Mouse (Mus musculus): Measurements from ENCODE around the gene Glb1l2.
A peak's percentile ranks its signal among the peaks of the same experiment; 100 is the strongest.

Glb1l2 gene

DNA sequence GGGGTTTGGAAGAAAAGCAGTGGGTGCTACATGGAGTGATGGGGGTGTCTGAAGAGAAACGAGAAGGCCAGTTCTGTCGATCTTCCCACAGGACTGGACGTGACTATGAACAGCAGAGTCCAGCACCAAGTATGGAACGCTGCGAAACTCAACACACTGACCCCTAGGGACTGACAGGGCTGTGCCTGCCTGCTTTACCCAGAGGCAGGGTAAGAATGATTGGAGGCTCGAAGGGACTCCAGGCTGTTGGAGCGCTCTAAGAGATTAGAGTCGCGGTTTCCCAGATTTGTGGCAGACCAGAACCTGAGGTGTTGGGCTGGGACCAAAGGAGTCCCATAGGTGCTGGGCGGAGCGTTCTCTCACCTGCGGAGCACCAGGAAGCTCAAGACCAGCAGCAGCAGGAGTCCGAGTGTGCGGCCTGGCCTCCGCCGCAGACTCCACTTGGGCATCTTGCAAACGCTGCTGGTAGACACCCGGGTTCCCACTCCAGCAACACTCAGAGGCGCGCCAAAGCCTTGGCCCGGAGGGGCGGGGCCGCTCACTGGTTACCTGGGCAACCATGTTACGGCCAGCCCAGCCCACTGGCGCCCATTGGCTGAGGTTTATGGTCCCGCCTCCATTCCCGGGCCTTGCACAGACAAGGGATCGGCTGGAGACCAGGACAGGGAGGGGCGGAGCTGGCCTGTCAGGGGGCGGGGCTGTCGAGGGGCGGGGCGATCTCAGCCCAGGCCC, at the start of gene Glb1l2:
Gene Glb1l2, minus strand, starts transcription at position 534 of the 732 bp plus-strand sequence.
- peak; percentile 93 to 96 for DNase-seq (ENCODE audit: low spot score in 2 of 2)

DNA sequence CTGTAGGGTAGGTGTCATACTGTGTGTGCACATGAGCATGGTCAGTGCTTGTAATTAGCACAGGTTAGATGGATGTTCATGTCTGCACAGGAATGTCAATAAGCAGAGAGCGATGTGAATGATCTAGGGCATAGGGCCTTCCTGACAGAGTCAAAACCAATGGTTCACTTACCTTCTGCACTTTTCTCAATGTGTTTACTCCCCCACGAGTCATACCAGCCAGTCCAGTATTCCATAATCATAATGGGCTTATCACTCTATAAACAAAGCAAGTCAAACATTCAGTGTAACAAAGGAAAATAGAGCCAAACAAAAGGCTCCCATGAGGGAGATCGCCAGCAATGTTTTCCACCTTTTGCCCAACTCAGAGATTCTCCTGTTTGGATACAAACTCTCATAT, 24.8 kb upstream of the Glb1l2 start:
- DNase-seq (ENCODE audit: low spot score in 2 of 2): peak in 1 of 2 experiments; percentile 30

DNA sequence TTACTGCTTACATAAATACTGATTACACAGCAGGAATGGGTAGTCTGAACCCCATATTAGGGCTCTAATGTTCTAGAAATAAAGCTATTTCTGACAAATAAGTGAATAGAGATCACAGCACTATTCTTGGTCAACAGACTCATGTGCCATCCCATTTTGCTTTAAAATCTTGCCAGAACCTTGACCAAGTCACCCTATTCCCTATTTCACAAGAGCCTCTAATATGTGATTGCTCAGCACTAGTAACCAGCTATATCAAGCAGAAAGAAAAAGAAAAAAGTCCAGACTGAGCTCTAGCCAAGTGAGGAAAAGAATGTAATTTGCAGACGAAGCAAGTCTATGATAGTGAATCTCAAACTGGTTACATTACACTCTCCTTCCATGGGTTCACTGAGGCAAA, 13.7 kb upstream of the Glb1l2 start:
- DNase-seq (ENCODE audit: low spot score in 2 of 2): no peak

DNA sequence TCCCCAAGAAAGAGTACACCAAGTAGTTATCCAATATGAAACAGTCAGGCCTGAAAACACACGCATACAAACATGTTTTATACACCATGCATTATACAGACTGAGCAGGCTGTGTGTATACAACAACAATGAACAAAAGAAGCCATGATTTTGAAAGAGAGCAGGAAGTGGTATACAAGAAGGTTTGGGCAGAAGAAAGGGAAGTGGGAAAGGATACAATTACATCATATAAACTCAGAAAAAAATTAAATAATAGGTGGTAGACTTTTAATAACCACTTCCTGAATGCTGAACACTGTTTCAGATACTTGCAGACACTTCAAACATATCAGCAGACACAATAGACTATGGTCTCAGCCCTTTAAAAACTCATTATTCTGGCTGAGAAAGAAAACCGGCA, 2.5 kb upstream of the Glb1l2 start:
- DNase-seq (ENCODE audit: low spot score in 2 of 2): no peak

DNA sequence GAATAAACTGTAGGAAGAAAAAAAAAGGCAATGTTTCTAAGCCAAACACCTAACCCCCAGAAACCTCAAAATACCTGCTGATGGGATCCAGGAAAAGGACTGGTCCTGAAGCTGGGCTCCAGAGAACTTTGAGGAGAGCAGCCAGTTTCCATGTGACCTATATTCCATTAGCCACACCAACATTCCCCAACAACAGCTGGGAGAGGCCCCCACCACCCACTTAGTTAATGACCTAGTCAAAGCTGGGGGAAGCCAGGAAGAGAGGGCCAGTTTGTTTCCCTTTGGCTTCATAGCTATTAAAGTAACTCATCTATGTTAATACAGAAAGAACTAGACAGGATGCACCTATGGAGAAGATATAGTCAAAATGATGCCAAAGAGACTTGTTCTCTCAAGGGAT, 1.9 kb downstream of the Glb1l2 start:
- DNase-seq (ENCODE audit: low spot score in 2 of 2): no peak

DNA sequence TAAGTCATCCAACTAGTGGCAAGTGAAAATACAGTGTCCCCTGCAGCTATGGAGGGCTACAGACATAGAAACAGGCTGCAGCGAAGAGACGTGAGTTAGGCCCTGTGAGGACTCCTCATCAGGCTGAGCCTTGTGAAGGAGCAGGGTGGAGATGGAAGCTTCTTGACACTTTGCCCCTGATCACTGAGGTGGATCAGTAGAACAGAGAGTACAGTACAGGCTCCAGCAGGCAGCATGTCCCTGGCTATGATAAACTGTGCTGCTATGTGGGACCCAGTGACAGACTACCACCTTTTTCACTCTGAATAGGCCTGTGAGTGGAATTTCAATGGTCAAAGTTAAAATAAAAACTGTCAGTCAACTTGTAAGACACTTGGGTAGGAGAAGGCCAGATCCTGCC, 5.9 kb downstream of the Glb1l2 start:
- DNase-seq (ENCODE audit: low spot score in 2 of 2): no peak

DNA sequence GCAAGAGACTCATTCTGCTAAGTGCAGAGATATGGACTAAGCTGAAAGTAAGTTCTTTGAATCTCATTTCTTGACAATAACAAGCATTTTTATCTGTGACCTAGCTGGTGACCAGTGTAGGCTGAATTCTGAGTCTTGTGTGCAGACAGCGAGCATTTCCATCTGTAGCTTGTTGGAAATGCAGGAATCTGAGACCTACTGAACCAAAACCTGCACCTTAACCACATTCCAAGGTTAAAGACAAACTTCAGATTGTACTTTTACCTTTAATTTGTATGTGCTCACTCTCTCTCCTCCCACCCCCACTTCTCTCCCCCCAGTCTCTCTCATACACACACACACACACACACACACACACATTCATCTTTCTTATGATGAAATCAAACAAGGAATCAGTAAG, 7.5 kb downstream of the Glb1l2 start:
- no peak for DNase-seq (ENCODE audit: low spot score in 2 of 2)

DNA sequence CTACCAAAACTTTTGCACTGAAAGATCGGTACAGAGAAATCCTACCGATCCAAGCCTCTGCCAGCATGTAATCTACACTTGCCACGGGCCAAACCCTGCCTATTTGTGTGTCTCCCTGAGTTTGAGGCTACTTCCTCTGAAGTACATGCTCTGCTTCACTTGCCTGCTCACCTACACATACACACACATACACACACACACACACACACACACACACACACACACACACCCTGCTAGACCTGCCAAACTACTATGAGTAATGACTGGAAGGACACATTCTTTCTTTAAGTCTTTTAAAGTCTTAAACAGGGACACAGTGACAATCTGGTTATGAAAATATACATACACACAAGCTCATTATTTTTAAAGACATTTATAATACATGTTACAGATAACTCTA, 8.1 kb downstream of the Glb1l2 start:
- peak in 1 of 2 experiments; percentile 26 for DNase-seq (ENCODE audit: low spot score in 2 of 2)

DNA sequence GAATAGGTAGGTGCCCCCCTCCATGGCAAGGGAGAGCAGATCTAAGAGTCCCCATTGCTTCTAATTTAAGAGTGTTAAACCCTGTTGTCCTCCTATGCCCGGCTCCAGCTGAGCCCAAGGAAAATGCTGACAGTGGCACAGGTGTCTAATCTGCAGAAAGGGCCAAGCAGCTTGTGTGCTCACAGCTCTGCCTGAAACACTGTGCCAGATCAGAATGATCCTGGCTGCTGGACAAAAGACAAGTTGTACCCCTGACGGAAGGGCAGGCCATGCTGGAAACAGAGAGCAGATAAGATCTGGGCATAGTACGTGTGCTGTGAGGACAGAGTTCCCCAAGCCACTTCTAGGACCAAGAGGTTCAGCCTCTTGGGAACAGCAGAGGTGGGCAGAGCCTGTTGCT, 13.4 kb downstream of the Glb1l2 start:
- DNase-seq (ENCODE audit: low spot score in 2 of 2): no peak

DNA sequence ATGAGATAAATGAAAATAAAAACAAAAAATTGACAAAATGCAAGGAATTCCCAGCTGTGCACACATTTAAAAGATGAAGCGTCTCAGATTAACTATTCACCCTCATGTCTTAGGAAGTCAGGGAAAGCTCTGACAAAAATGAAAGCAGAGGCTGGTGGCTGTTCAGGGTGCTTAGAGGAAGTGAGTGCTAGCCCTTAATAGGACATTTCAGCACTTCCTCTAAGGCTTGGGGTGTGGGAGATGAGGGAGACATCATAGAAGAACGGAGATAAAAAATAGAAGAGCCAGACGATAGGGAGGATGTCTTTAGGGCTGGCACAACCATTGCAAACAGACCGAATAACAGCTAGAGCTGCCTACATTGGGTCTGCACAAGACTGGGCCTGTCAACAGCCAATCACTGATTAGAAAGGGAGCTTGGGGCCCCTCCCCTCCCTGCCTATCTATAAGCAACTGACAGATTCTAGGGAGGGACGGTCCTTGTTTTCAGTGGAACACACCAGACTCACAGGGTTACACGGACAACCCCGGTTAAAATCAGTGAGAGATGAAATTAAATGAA, 22.8 kb downstream of the Glb1l2 start:
- no peak for DNase-seq (ENCODE audit: low spot score in 2 of 2)

DNA sequence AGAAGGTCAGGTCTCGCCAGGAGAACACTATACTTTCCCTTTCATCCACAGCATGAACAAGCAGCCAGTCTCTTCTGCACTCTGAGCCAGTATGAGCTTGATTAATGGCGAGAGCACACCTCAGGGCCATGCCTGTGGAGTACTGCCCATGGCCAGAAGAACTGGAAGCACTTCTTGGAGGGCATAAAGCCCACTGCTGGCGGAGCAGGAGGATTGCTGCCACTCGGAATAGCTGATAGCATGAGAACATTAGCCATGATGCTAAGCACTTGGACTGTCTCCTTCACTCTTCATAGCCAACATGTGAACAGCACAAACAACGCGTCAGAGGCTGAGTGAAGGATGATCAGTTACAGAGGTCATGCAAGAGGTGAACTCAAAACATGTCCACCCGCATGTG, 27.8 kb downstream of the Glb1l2 start:
- DNase-seq (ENCODE audit: low spot score in 2 of 2): no peak

DNA sequence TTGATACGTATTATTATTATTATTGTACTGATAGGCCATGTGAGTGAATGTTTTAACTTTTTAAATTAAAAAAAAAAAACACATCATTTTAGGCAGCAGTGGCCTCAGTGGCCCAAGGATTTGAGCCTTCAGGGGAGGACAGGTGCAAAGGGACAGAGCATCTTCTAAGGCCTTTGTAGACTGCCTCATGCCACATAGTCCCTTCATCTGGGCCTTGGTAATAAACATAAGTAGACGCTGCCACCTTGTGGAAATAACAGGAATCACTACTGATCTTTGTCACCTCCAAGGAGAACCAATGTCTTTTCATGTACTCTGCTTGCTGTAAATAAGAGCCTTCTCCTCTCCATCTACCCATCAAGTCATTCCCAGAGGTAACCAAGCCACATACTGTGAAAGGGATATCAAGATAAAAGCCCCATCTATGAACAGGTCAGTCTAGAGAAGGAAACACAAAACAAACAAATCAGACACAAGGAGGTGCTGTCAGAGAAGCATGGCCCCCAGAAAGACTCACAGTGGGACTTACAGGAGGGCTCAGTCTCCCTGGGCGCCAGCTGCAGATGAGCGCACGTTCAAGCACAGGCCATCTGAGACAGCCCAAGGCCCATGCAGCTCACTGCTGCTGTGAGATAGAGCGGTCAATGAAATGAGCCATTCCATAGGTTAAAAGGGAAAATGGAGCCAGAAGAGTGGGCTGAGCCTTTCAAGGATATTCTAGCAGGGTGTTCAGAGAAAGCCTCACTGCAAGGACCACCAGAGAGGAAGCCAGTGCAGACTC, 30.0 kb downstream of the Glb1l2 start:
- DNase-seq (ENCODE audit: low spot score in 2 of 2): no peak

DNA sequence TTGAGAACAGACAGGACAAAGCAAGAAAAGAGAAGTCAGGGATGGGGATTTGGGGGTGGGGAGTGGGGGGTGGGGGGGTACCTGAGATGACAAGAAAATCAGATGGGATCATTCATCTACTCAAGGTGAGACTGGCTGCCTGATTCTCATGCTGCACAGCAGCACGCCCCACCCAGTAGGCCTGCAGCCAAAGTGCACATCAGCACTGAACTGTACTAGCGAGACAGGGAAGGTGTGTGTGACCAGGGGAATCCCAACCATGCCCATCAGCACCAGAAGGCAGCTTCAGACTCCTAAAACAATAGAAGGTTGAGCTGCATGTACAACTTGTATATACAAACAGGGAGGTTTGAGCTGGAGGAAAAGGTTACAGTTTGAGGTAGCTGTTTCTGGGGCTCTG, 30.6 kb downstream of the Glb1l2 start:
- no peak for DNase-seq (ENCODE audit: low spot score in 2 of 2)

DNA sequence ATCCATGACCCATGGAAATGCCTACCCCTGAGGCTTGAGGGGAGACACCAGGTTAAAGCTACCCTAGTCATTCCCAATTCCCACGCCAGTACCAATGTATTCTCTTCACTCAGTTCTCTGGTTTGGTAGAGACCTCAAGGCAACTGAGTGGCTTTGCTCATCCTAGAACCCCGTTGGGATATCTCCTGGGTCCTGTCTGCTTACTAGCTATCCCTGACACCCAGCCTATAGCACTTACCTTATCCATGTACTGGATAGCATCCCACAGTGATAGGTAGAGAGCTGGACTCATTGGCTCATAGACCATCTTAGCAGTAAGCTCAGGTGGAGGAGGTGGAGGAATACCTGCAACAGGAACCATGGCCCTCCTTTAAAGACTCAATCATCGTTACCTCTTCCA, 38.1 kb downstream of the Glb1l2 start:
- DNase-seq (ENCODE audit: low spot score in 2 of 2): no peak

DNA sequence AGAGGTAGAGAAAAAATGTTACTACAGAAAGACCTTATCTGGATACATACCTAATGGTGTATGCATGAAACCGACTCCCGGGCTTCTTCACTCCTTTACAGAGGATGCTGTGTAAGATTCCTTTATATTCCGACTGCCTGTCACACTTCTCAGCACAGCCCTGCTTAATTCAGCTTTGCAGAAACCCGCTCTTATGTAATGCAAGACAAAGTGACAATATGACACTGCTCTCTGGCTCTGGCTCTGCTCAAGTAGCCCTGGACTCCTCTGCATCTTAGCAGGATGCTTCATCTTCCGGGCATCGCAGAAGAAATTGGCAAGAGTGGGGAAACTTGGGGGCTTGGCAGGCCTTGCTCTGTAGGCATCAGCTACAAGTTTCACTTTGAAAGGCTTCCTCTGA, 43.8 kb downstream of the Glb1l2 start:
- DNase-seq (ENCODE audit: low spot score in 2 of 2): no peak

DNA sequence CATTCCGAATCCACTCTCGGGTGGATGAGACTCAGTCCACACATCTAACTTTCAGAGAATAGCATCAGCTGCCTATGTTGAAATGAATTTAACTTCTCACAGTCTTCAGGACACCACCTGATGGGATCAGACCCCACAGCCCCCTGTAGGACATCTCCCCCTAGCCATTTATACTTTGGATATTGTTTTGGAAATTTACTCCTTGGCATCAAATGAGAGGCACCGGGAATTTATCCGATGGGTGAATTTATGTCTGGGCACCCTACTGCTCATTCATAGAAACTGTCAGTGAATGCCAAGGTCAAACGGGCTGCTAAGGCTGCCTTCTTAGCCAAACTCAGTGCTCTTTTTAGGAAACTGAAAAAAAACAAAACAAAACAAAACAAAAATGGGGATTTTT, 45.7 kb downstream of the Glb1l2 start:
- DNase-seq (ENCODE audit: low spot score in 2 of 2): no peak

DNA sequence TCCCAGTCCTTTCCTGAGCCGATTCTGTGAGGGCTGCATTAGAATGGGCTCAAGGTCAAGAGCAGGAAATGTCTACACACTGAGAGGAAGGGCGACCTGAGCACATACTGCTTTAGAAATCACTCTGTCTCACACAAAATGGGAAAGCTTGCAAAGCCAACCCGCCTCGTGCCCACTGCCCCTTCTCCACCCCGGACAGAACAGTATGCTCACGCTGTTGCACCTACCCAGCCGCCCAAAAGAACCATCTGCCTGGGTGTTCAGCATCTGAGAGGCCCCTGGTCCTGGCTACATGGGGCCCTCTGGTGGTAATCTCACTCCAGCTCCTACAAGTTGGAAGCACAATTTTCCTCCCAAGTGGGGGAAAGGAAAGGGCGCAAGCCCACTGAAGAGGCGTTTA, 46.2 kb downstream of the Glb1l2 start:
- no peak for DNase-seq (ENCODE audit: low spot score in 2 of 2)

DNA sequence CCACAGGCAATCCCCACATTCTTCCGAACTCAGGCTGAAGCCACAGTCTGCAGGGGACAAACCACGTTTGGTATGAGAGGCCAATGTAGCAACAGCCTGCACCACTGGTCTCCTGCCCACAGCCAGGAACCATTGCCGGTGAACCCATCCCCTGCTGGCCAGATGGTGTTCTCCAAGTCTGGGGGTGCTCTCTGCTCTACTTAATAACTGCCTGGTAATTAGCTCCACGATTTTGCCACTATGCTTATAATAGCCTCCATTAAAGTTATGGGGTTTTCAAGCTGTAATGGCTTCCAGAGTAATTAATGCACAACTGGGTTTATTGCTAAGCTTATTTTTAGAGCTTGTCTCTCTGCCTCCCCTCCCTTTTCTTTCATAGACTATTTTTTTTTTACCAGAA, 57.4 kb downstream of the Glb1l2 start:
- DNase-seq (ENCODE audit: low spot score in 2 of 2): no peak

DNA sequence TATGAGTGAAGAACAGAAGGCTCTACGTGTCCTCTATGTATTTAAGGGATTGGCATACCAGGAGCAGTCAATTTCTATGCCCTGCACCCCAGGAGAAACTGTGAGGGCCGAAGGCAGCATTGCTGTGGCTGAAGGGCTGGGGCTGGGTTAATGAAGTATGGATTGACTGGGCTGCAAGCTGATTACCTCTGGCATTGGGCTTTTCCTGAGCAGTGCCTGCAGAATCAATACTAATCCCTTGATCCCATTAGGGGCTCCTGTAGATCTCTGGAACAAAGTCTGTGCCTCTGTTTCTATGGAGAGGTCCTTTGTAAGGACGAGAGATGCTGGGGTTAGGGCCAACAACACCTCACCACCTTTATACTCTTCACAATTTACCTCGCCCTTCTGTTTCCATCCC, 59.1 kb downstream of the Glb1l2 start:
- DNase-seq (ENCODE audit: low spot score in 2 of 2): no peak

DNA sequence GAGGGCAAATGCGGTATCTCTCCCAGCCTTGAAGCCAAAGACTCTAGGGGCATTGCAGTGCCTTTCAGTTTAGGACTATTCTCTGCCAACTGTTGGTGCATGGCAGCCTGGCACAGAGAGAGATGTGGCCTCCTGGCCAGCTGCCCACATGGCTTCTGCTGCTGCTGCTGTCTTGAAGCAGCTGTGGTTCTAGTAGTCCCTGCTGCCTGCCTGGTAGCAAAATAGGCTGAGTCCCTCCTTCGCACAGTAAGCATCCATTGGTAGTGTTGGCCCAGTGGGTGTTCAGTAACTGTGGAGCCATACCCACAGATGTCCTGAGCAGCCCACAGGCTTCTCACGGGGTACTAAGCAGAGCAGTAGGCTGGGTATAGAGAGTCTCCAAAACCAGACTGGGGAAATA, 63.5 kb downstream of the Glb1l2 start:
- DNase-seq (ENCODE audit: low spot score in 2 of 2): no peak

DNA sequence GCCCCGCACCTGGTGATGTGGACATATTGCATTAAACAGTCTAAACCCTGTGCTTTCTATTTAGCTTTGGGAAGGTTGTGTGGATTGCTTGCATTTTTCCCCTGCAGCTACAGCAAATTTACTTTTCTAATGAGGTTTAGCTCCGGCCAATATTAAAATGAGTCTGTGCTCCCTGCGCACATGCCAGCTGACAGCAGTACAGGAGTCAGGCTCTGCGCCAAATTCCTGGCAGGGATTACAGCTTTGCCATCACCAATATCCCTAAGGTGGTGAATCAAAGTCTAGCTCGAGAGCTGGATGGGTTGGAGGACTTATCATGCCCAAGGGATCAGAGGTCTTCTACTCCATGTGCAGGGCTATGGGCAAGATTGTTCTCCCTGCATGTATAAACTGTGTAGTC, 69.2 kb downstream of the Glb1l2 start:
- DNase-seq (ENCODE audit: low spot score in 2 of 2): no peak

DNA sequence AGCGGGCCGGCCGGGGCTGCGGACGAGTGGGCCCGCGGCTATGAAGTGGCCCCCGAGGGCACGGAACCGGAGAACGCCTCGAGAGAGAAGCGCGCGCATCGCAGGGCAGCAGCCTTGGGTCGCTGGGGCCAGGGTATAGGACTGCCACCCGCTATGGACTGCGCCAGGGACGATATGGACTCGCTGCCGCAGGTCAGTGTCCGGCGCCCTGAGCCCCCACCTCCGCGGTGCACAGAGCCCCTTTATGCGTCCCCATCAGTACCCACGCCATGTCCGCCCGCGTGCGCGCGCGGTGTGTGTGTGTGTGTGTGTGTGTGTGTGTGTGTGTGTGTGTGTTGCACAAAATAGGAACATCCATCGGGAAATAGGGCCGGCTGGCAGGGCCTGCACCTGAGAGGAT, 72.3 kb downstream of the Glb1l2 start:
- no peak for DNase-seq (ENCODE audit: low spot score in 2 of 2)

DNA sequence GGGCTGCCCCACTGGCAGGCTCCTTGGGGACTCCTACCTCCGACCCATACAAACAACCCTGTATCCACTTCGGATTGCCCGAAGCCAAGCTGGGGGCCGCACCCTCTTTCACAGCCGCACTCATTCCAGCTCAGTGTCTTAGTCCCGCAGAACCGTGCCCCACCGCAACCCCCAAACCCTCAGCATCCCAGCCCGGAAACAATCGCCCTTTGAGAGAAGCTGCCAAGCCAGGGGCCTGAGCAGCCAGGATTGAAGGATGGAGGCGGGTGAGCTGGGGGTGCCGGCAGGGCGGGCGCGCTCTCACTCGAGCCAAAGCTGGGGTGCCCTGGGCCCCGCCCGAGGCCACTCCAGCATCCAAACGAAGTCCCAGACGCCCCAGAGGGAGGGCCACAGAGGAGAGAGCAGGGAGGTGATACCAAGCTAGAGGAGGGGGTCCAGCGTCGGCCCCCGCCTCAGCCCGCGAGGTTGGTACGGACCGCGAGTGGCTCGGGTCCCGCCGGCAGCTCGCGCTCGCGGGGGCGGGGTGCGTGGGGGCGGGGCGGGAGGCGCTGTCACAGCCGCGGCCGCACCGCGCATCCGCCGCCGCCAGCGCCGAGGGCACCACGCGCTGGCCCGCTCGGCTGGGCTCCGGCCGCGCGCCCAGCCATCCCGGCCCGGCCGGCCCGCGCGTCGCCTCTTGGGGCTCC, 72.9 kb downstream of the Glb1l2 start, which contains the start of gene B3gat1:
Gene B3gat1, plus strand, starts transcription at position 523 of the 686 bp plus-strand sequence.
- no peak for DNase-seq (ENCODE audit: low spot score in 2 of 2)
